Mouse (Mus musculus) effector memory CD4-positive, alpha-beta T cell, adult 7 months (primary cell): Measurements from ENCODE around the gene Fbxo40. TPM values are rescaled to one million over a fixed set of nuclear protein-coding genes. Genes with fewer than 3 reads are reported as not detected.

Experiments used
- polyA plus RNA-seq: library from polyadenylated mRNA; unstranded; fragments of 100-300 nt; shearing (Covaris generic); gene quantifications from one replicate; pipeline ENCODE4 v1.2.1, GENCODE M21; 2017

Gene Fbxo40
- 0.66 TPM for polyA plus RNA-seq

GRCm38 (mm10) chr16:36989999-36990625 is at the start of gene Fbxo40:
Fbxo40 (minus strand) TSS chr16:36990467.

GRCm38 (mm10) chr16:37011061-37011921 is 21.0 kb upstream of the Fbxo40 start, which contains the start of gene Polq:
Polq (plus strand) TSS chr16:37011786.

GRCm38 (mm10) chr16:36934841-36935620 is 55.2 kb downstream of the Fbxo40 start, which contains the start of gene Hcls1:
Hcls1 (plus strand) TSS chr16:36934983.

Other genes with a start within 250 kb of the Fbxo40 start
- gene Slc15a2, start 205.5 kb downstream of the Fbxo40 start, polyA plus RNA-seq = 19.9 TPM
- gene Iqcb1, start 162.1 kb downstream of the Fbxo40 start, polyA plus RNA-seq = 29.9 TPM
- gene Eaf2, start 115.5 kb downstream of the Fbxo40 start, polyA plus RNA-seq = 0.87 TPM
- 30.2 TPM for gene Golgb1, start 115.3 kb downstream of the Fbxo40 start, polyA plus RNA-seq
- 105 TPM for gene Hcls1, start 55.5 kb downstream of the Fbxo40 start, polyA plus RNA-seq
- gene Polq, start 21.3 kb upstream of the Fbxo40 start, polyA plus RNA-seq = 1.5 TPM